Mouse (Mus musculus): ENCODE measurements around the gene Eef2. TPM values are rescaled to one million over a fixed set of nuclear protein-coding genes. Genes with fewer than 3 reads are reported as not detected.
A peak's percentile ranks its signal among the peaks of the same experiment; 100 is the strongest.

Eef2 gene
- total RNA-seq (2015; ENCODE audit: low replicate concordance) (227 and 267 TPM in 2 replicates), total RNA-seq (2017; ENCODE audit: low replicate concordance) (388 and 458 TPM in 2 replicates)

DNA sequence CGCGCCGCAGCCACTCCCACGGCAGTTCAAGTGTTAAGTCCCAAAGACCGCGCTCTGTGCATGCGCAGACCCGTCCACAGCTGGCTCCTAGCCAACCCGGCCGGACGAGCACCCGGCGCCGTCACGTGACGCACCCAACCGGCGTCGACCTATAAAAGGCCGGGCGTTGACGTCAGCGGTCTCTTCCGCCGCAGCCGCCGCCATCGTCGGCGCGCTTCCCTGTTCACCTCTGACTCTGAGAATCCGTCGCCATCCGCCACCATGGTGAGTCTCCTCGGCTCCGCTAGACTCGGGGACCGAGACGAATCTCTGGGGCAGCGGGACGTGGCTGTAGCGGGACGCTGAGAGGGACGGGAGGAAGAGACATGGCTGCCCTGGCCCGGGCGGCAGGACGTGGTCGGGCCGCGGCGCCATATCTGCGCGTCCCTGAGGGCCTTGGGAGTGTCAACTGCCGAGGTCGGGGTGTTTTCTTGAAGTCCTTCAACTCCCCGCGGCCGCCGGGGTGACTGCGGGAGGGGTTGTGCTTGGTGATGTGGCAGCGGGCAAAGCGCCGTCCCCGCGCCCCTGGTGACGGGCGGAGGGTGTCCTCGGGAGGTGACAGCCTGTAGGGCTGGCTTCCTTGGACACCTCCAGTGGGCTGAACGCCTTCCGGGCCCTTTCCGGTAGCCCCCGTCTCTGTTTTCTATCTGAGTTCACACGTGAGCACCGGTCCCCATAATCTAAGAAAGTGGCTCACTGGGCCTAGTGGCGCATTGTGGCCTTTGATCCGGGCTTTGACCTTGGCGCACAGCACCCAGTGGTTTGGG lies at the start of gene Eef2:
Gene Eef2, plus strand, starts transcription at position 166 of the 806 bp plus-strand sequence.
- ATAC-seq (replicated peaks; ENCODE audit: low FRiP score, poor library complexity, severe bottlenecking), result peak; percentile 67

DNA sequence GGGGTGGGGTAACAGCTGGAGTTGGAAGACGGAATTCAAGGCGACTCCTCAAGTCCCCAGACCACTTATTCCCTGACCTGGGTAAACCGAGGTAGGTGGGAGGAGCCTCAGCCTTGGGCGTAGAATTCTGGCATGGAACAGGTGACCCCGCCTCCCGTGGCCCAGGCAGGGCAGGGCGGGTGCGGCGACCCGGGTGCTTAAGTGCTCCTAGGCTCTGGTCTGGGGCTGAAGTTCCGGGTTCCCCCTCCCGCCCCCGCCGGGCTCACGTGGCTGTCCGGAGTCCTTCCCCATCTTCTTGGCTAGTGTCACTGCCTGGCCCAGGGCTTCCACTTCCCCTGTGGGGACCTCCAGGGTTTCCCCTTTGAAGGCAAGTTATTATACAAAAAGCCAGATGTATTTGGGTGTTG lies 42.2 kb upstream of the Eef2 start:
- ATAC-seq (replicated peaks; ENCODE audit: low FRiP score, poor library complexity, severe bottlenecking), result peak; percentile 42

DNA sequence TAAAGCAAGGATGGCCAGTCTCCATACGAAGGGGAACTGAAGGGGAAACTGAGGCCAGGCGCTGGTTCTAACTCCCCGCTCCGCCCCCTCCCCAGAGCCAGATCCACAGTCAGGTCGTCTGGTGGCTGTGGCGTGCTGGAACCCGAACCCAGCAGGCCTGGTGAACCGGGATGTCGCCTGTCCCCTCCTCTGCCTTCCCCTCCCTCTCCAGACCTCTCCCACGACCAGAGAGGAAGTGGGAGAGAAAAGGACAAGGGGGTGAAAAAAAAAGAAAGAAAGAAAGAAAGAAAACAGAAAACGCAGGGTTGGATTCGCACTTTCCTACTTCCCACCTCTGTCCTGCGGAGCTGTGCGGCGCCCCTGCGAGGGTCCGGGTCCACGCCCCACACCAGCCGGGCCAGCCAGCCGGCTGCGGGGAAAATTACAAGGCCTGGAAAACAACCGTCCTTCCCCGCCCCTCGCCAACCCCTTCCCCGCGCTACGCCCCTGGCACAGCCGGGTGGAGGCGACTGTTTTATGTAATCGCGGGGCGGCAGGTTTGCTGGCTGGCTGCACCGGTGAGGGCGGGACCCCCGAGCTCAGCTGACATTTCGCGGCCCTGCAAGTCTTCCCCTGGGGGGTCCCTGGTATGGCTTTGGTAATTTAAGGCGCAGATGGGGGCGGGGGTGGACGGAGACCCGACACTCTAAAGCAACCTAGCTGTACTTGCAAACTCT lies 41.3 kb upstream of the Eef2 start, which contains the start of gene Zbtb7a:
Gene Zbtb7a, plus strand, starts transcription at position 255 of the 716 bp plus-strand sequence.
- peak; percentile 10 for ATAC-seq (replicated peaks; ENCODE audit: low FRiP score, poor library complexity, severe bottlenecking)

DNA sequence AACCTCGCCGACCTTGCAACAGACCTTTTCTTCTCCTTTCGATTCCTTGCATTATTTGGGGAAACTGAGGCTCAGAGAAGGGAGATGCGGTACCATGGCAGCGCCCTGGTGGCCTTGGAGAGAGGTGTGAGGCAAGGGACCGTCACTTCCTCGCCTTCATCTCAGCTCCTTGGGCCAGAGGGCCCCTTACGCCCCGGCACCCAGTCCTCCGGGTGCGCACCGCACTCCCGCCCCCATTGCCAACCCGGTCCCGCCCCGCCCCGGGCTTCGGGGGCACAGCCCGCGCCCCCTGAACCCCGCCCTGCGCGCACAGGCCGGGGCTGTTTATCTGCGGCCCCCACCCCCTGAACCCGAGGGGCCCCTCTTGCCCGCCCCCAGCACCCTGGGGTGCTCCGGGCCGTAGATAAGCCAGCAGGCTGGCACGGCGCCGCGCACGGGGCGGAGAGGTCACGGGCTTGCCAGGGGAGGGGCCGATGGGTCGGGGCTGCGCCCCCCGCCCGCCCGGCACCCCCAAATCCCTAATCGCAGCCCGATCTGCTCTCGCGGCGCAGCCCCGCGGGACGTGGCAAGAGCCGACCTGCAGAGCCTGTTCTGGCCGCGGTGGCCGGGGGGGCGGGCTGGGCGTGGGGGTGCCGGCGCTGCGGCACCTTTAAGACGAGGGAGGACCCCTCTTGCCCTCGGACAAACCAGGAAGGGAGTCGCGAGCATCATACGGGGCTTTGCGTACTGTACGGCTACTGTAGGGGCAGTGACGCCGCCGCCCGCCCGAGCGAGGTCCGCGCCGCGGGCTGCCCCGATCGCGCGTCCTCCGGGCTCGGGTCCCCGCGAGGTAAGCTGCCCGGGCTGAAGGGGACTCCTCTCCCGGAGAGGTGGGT lies 40.4 kb upstream of the Eef2 start:
- ATAC-seq (replicated peaks; ENCODE audit: low FRiP score, poor library complexity, severe bottlenecking), result peak; percentile 4; the same call in 1 of the 2 replicates

DNA sequence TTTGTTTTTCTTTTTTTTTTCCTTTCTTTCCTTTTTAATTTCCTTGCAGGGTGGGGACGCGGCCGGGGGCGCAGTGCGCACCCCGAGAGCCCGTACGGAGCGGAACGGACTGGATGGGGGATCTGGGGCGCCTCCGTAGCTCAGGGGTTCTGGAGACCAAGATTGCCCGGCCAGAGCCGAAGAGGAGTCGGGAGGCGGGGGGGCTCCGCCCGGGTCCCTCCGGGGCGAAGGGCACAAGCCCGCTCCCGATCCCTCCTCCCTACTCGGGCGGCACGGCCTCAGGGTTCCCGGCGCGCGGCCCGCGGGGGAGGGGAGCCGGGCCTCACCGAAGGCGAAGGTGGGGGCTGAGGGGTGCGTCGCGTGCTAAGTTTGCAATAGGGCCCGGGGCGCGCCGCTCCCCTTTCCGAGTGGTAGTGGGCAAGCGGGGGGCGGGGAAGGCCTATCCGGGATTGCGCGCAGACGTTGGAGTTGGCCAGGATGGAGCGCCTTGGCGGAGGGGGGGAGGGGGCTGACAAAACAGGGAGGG lies 39.7 kb upstream of the Eef2 start:
- ATAC-seq (replicated peaks; ENCODE audit: low FRiP score, poor library complexity, severe bottlenecking), result no peak

DNA sequence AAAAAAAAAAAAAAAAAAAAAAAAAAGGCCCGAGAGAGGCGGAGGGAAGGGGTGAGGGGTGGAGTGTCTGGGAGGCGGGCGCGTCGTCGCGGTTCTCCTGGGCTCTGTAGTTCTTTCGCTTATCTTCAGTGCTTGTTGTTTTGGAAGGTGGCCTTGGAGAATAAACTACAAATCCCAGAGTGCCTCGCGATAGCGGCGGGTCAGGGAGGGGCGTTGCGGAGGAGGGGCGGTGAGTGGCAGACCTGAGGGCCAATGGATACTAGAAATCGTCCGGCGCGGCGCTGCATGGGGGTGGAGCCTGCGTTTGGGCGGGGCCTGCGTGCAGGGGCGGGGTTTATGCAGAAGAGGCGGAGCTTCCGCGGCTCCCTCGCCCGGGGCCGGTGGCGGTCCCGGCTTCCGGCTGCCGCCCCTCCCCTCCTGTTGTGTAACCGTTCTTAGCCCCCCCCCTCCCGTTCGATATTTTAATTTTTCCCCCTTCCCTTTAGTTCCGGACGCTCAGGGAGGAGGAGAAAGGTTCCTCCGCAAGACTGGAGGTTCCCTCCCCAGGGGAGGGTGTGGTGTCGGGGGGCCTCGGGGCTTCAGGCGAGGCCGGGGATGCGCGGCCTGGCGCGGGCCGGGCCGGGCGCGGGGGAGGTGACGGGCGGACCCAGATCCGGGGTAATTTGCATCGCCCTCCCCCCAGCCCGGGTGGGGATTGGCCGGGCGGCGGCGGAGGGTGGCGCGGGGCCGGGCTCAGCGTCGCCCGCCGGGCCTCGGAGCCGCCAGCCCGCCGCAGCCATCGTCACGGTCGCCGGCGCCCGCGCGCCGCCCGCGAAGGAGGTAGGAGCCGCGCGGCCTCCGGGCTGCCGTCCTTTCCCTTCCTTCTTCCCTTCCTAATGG lies 38.9 kb upstream of the Eef2 start:
- ATAC-seq (replicated peaks; ENCODE audit: low FRiP score, poor library complexity, severe bottlenecking), result peak; percentile 75

DNA sequence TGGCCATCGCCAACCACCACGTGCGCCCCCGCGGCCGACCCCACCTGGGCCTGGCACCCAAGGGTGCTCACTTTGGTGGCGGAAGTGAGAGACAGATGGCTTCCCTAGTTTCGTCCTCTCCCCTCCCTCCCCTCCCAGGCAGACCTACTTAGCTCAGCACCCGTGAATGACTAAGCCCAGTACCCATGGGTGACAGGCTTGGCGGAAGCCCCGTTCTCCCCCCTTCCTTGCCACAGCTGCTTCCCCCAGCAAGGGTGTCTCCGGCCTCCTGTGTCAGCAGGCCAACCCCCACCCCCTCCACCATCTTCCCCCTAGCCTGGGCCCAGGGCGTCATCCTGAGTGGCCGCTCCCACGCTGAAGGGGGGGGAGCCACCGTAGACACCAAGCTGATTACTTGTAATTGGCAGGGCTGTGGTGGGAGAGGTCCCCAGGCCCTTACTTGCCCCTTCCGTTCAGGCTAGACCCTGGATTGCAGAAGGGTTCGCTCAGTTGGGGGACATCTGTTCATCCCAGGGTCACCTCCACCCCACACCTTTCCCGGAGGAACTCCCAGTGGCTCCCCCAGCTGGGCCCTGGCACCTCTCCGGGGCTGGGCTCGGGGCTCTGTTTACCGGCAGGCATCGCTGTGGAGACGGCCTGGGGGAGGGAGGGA lies 38.2 kb upstream of the Eef2 start:
- ATAC-seq (replicated peaks; ENCODE audit: low FRiP score, poor library complexity, severe bottlenecking), result no peak

DNA sequence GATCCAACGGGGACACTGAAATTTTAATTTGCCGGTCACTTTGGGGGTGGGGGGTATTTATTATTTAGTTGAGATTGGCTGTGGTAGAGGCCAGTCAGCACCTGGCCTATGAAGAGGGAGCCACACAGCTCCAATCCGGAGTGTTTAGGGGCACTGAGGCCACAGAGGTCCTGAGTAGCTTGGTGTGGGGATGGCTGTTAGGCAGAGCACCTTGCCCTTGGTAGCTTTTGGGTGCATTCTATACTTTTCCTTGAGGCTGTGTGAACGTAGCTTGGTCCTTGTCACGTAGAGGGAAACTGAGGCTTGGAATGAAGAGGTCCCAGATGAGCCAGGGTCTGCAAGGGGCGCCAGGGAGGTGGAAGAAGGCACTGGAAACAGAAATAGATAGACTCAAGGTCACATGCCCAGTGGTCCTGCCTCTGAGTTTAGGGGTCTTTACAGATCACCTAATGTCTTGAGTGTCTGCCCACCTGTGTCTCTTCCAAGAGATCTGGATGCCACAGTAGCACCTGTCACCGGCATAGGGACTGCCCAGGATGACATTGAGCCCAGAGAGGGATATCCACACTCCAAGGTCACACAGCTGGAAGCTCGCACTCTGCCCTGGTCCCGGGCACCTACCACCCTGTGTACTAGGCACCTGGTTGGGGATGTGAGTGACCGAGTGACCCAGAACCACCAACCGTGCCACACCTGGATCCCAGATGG lies 37.5 kb upstream of the Eef2 start:
- no peak for ATAC-seq (replicated peaks; ENCODE audit: low FRiP score, poor library complexity, severe bottlenecking)

DNA sequence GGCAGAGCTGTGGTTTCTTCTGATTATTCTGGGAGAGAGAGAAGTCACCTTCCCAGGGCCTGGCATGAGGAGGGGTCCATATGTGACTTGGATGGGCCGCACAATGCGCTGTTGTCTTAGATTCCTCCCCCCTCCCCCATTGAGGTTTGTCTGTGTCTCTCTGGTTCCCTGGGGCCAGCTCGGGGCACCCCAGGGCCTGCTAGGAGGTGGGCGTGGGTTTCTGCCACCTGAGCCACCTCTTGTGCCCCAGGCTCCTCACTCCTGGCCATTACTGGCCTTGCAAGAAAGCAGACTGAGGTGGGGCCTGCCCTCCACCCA lies 36.9 kb upstream of the Eef2 start:
- ATAC-seq (replicated peaks; ENCODE audit: low FRiP score, poor library complexity, severe bottlenecking), result no peak

DNA sequence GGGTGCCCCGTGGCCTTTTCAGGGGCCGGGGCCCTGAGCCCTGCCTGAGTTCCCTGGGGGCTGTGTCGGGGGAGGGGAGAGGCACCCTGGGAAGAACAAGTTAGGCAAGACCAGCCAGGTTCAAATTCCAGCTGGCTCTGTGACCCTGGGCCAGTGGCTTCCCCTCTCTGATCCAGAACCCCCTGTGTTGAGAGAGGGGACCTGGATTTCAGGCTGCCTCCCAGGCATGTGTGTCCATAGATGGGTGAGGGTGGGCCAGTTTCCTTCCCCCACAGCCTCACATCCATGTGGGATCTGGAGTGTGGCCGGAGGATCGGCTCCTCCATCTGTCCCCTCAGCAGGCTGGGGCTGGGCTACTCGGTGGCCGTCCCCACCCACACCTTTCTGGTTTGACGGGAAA lies 36.4 kb upstream of the Eef2 start:
- no peak for ATAC-seq (replicated peaks; ENCODE audit: low FRiP score, poor library complexity, severe bottlenecking)

DNA sequence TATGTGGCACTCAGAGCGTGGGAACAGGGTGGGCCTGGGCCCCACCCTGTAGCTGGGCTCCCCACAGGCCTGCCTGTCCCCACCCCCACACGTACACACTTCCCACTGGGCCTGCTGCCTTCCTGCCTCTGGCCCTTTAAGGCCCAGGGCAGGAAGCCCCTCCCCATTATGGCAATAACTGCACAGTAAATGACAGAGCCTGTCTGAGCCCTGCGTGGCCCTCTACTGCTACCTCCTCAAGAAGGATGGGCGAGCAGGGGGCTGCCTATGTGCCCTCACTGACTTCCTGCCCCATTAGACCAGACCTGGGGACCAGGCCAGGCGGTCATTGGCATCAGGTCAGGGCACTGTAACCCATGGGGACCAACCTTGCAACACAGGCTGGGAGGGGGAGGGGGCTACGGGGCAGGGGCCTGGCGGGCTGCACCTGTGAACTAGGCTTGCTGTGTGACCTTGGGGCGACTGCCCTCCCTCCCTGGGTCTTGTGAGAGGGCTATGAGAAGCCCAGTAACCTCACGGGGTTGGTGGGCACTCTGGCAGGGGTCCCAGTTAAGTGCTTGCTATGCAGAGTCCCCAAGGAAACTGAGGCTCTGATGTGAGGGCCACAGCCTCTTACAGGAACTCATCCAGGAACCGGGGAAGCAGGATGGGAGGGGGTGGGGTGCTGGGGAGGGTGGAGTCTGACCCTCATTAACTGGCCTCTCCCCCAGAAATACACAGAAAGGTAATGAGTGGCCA lies 35.5 kb upstream of the Eef2 start:
- ATAC-seq (replicated peaks; ENCODE audit: low FRiP score, poor library complexity, severe bottlenecking), result no peak

DNA sequence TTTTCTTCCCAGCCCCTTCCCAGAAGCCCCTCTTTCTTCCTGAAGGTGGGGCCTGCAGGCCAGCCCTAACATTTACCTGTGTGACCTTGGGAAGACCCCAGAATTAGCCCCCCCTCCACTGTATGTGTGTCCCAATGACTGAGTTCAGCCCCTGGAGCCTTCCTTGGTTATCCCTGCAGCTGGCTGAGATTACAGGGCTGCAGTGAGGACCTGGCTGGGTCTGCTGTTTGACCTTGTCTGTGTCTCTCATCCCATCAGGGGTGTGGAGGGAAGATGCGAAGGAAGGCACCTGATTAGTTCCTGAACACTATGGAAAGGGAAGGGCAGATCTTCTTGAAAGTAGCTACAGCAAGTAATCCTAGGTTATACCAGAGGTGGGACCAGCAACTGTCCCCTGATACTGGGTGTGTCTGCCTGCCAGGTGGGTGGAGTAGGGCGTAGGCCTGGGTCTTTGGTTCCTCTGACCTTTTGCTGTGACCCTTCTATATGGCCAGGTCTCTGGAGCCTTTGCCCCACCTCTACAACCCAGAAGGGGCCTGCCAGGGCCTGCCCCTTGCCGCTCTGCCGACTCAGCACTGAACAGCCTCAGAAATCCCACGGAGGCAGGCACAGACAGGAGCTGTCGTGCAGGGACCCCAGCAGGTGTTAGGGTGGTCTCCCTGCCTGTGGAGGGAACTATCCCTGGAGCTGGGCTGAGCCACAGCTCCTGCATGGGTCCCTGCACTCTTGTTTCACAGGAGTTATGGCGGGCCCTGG lies 34.8 kb upstream of the Eef2 start:
- ATAC-seq (replicated peaks; ENCODE audit: low FRiP score, poor library complexity, severe bottlenecking), result no peak

DNA sequence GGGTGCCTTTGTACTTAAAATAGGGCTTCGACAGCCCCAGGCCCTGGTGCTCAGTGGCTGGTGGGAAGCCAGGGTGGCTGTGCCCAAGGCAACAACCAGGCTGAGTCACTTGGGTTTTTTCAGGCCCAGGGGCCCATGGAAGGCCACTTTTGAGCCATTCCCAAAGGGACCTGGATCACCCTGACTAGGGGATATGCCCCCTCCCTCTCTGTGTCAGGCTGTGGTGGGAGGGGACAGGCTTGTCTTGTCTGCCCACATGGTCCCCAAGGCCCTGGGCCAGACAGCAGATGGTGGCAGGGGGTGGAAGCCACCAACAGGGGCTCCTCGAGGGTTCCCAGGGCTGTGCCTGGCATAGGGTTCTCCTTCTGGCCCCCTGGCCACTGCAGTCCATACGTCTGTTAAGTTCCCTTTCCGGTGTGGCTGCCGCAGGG lies 33.9 kb upstream of the Eef2 start:
- no peak for ATAC-seq (replicated peaks; ENCODE audit: low FRiP score, poor library complexity, severe bottlenecking)

DNA sequence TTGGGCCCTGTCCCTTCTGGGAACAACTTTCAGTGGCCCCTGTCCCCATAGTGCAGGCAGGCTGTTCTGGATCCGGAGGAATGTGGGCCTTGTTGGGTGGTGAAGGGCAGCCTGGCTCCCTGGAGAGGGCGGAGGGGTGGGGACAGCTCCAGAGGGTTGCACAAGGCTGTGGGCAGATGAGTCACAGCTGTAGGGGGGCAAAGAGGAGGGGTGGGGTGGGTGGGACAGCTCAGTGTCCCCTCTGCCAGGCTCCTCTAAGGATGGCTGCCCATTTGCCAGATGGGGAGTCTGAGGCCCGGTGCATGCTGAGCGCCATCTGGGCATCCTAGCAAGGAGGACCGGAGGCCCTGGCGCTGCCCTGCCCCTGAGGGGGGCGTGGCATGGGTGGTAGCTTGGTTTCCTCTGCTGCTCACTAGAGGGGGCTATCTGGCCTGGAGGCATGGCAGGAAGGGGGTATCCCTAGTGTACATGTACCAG lies 33.2 kb upstream of the Eef2 start:
- ATAC-seq (replicated peaks; ENCODE audit: low FRiP score, poor library complexity, severe bottlenecking), result no peak

DNA sequence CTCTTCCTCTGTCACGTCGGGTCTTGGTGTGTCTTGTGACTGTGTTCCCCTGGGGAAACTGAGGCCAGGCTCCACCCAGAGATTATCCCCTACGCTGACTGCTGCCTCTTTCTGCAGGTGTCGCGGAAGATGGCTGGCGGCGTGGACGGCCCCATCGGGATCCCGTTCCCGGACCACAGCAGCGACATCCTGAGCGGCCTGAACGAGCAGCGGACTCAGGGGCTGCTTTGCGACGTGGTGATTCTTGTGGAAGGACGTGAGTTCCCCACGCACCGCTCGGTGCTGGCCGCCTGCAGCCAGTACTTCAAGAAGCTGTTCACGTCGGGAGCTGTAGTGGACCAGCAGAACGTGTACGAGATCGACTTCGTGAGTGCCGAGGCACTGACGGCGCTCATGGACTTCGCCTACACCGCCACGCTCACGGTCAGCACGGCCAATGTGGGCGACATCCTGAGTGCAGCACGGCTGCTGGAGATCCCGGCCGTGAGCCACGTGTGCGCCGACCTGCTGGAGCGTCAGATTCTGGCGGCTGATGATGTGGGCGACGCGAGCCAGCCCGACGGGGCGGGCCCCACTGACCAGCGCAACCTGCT lies 32.5 kb upstream of the Eef2 start:
- ATAC-seq (replicated peaks; ENCODE audit: low FRiP score, poor library complexity, severe bottlenecking), result no peak

DNA sequence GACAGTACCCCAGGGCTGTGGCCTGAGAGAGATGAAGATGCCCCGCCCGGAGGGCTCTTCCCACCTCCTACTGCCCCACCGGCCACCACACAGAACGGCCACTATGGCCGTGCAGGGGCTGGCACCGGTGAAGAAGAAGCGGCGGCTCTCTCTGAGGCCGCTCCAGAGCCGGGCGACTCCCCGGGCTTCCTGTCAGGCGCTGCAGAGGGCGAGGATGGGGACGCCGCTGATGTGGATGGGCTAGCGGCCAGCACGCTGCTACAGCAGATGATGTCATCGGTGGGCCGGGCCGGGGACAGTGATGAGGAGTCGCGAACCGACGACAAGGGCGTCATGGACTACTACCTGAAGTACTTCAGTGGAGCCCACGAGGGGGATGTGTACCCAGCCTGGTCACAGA lies 31.8 kb upstream of the Eef2 start:
- ATAC-seq (replicated peaks; ENCODE audit: low FRiP score, poor library complexity, severe bottlenecking), result no peak
